Mouse (Mus musculus): ENCODE data around the gene Rpl10a. TPM values are rescaled to one million over a fixed set of nuclear protein-coding genes. Genes with fewer than 3 reads are reported as not detected.
"Not testable (repeated sequence)": the region's sequence is repeated elsewhere in the genome, so short reads cannot be mapped to it uniquely, and the experiment has no call there.

Gene Rpl10a
- polyA plus RNA-seq, 1 experiment = 1,892 TPM

DNA sequence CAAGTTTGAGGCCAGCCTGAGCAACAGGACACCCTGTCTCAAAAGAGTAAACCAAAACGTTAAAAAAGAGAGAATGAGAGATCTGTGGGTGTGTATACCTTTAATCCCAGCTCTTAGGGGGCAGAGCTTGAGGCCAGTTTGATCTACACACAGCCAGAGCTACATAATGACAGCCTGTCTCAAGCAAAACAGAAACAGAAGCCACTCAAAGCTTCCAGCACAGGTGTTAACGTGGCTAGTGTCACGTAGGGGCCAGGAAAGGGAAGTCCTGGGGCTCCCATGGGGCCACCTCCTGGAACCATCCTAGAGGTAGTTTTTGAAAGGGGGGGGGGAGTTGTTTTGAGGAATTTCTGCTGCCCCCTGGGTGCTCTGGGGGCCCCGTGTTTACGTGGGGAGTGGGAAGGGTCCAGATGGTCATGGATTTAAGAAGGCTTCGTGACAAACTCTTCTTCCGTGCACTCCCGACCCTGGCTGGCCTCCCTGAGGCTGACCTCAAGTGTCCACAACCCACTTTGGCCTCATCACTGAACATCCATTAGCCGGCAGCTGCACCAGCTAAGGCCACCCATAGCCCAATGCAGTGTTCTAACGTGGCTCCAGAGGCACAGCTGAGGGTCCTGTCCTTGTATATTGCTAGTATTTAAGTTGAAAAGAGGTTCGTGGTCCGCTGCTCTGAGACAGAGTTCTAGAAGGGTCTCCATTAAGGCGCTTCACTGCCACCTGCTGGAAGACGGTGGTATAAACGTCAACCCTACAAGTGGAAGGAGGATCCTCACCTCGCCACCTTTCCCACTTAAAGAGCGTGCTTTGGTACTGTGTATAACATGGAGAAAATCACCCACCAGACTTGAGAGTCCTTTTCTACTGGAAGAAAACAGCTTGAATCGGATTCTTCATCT lies 19.7 kb upstream of the Rpl10a start:
- DNase-seq (ENCODE audit: low spot score) = peak; percentile 66

- DNase-seq (ENCODE audit: low spot score) = no peak
Observed at GRCm38 (mm10) chr17:28310831-28311230, 17.4 kb upstream of the Rpl10a start.

- no peak for DNase-seq (ENCODE audit: low spot score)
Observed at GRCm38 (mm10) chr17:28311366-28312132, 16.7 kb upstream of the Rpl10a start.

GRCm38 (mm10) chr17:28312232-28313211 lies 15.7 kb upstream of the Rpl10a start:
- DNase-seq (ENCODE audit: low spot score) = no peak

DNA sequence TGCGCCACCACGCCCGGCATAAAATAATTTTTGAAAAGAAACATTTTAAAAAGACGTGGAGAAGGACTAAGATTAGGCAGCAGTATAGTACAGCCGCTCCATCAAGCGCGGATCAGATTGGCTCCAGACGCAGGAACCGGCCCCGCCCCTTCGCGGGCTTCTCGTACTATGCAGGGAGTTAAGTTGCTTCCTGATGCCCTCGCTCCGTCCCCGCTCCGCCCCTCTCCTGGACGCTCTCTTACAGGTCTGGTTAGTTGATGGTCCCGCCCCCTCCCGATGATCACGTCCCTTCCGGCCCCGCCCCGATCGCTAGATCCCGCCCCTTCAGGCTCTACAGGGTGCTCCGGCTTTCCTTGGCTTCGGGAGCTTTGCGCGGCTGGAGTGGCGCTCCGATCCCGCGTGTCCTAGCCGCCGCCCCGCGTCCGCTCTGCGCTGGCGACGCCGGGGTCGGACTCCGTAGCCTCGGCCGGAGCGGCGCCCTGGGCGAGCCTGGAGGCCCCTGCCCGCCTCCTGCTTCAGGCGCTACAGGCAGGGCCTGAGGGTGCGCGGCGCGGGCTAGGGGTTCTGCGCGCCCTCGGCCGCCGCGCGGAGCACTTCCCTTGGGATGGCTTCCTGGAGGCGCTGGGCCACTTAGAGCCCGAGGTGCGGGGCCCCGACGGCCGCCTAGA lies 14.9 kb upstream of the Rpl10a start, which contains the start of gene Fance:
Gene Fance, plus strand, starts transcription at position 308 of the 668 bp plus-strand sequence.
- DNase-seq (ENCODE audit: low spot score) = peak; percentile 70

DNA sequence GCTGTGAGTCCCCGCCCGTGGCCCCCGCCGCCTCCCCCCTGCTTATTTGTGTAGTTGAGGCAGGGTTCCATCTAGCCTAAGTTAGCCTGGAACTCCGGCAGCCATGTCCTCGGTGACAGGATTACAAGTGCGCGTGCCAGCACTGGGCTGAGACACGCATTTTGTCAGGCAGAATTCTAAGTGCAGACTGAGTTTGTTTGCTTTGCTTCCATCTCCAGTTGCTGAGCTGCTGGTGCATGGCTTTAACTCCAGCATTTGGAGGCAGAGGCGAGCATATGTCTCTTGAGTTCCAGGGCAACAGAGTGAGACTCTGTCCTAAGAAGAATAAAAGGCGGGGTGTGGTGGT lies 14.4 kb upstream of the Rpl10a start:
- DNase-seq (ENCODE audit: low spot score) = no peak

GRCm38 (mm10) chr17:28315611-28316160 lies 12.6 kb upstream of the Rpl10a start:
- no peak for DNase-seq (ENCODE audit: low spot score)

DNA sequence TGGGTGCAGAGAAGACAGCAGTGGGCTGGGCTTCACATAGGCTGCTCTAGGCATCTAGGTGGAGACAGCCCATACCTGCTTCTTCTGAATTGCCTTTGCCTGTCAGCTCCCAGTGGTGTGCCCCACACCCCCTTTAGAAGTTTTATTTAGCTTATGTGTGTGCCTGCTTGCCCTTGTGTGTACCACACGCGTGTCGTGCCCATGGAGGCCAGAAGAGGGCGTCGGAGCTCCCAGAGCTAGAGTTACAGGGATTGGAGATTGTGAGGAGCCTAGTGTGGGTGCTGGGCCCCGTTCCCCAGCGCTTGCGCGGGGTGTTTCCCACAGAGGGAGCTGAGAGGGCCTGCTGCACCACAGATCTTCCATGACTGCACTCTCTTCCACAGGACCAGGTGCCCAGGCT lies 11.8 kb upstream of the Rpl10a start:
- no peak for DNase-seq (ENCODE audit: low spot score)

GRCm38 (mm10) chr17:28317091-28317490 lies 11.2 kb upstream of the Rpl10a start:
- no peak for DNase-seq (ENCODE audit: low spot score)

- no peak for DNase-seq (ENCODE audit: low spot score)
Observed at GRCm38 (mm10) chr17:28317725-28318124, 10.5 kb upstream of the Rpl10a start.

- no peak for DNase-seq (ENCODE audit: low spot score)
Observed at GRCm38 (mm10) chr17:28321700-28322099, 6.6 kb upstream of the Rpl10a start.

GRCm38 (mm10) chr17:28323786-28324185 lies 4.5 kb upstream of the Rpl10a start:
- DNase-seq (ENCODE audit: low spot score) = no peak

DNA sequence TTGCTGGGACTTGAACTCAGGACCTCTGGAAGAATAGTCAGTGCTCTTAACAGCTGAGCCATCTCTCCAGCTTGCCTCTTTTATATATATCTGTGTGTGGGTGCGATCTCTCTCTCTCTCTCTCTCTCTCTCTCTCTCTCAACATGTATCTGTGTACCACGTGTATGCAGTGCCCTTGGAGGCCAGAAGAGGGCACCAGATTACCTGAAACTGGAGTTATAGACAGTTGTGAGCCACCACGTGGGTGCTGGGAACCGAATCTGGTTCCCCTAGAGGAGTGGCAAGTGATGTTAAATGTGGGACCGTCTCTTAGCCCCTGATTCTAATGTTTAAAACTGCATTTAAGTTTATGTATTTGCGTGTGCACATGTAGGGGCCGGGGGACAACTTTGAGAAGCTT lies 3.9 kb upstream of the Rpl10a start:
- DNase-seq (ENCODE audit: low spot score) = not testable (repeated sequence)

- no peak for DNase-seq (ENCODE audit: low spot score)
Observed at GRCm38 (mm10) chr17:28325751-28326150, 2.5 kb upstream of the Rpl10a start.

DNA sequence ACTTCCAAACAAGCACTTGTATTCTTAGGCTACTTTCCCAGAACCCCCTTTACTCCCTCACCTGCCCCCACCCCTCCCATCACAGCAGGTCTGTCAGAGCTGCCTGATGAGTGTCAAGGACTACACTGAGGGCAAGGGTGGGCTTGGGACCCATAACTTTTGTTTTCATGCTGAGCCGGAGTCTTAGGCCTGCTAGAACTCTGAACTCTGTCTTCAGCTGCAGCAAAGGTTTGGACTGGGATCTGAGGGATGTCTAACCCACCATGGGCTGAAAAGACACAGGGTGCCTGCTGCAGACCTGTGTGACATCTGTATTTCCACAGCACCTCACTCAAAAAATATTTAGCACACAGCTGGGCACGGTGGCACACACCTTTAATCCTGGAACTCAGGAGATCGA lies 1.3 kb upstream of the Rpl10a start:
- no peak for DNase-seq (ENCODE audit: low spot score)

GRCm38 (mm10) chr17:28327673-28328325 lies 472 bp upstream of the Rpl10a start:
- DNase-seq (ENCODE audit: low spot score) = no peak

GRCm38 (mm10) chr17:28328946-28329345 lies 675 bp downstream of the Rpl10a start:
- no peak for DNase-seq (ENCODE audit: low spot score)

- no peak for DNase-seq (ENCODE audit: low spot score)
Observed at GRCm38 (mm10) chr17:28329503-28330231, 1.4 kb downstream of the Rpl10a start.

DNA sequence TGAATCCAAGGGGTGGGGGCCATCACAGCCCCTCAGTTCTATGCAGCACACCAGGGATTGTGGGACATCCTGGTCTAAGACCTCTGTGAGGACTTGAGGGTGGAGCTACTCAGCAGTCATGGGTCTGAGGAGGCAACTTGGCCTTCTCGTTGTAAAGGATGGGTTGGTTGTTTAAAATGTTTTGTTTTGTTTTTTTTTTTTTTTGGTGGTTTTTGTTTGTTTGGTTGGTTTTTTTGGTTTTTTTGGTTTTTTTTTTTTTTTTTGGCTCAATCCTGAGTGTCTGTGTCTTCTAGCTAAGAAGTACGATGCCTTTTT lies 1.9 kb downstream of the Rpl10a start:
- no peak for DNase-seq (ENCODE audit: low spot score)

DNA sequence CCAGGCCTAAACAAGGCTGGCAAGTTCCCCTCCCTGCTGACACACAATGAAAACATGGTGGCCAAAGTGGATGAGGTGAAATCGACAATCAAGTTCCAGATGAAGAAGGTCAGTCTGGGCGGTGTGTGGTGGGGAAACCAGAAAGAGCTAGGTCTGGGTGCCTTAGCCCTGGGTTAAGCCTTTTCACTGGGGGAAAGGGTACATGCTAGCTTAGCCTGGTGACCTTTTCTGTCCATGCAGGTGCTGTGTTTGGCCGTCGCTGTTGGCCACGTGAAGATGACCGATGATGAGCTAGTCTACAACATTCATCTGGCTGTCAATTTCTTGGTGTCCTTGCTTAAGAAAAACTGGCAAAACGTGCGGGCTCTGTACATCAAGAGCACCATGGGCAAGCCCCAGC lies 2.3 kb downstream of the Rpl10a start:
- not testable (repeated sequence) for DNase-seq (ENCODE audit: low spot score)
